Mouse (Mus musculus) T-cell, adult 2 months (primary cell): Measurements from ENCODE around the gene Dhrs13.
"Not testable (repeated sequence)": the region's sequence is repeated elsewhere in the genome, so short reads cannot be mapped to it uniquely, and the experiment has no call there.

Source experiments
- DNase-seq: peaks from one replicate; pipeline ENCODE4 v3.0.0; 2022; ENCODE audit warnings: low spot score

Gene Dhrs13

GRCm38 (mm10) chr11:78042290-78042870 lies 10.3 kb downstream of the Dhrs13 start:
- DNase-seq, result not testable (repeated sequence)

- DNase-seq, result no peak
These were observed 12.7 kb downstream of the Dhrs13 start for GRCm38 (mm10) chr11:78044758-78045251.

- DNase-seq, result not testable (repeated sequence)
These were observed 16.6 kb downstream of the Dhrs13 start for GRCm38 (mm10) chr11:78048637-78049036.

- no peak for DNase-seq
These were observed 21.0 kb downstream of the Dhrs13 start for GRCm38 (mm10) chr11:78053078-78053477.

- DNase-seq, result no peak
These were observed 24.9 kb downstream of the Dhrs13 start for GRCm38 (mm10) chr11:78056946-78057345.

- peak; percentile 34 for DNase-seq
These were observed 28.0 kb downstream of the Dhrs13 start for GRCm38 (mm10) chr11:78059833-78060757.

GRCm38 (mm10) chr11:78062563-78062962 lies 30.5 kb downstream of the Dhrs13 start:
- DNase-seq, result no peak

GRCm38 (mm10) chr11:78065906-78066305 lies 33.8 kb downstream of the Dhrs13 start:
- DNase-seq, result no peak

- DNase-seq, result no peak
These were observed 34.6 kb downstream of the Dhrs13 start for GRCm38 (mm10) chr11:78066641-78067040.

- DNase-seq, result no peak
These were observed 35.5 kb downstream of the Dhrs13 start for GRCm38 (mm10) chr11:78067566-78067965.

GRCm38 (mm10) chr11:78069130-78069529 lies 37.0 kb downstream of the Dhrs13 start:
- DNase-seq, result no peak

GRCm38 (mm10) chr11:78069646-78070045 lies 37.6 kb downstream of the Dhrs13 start:
- no peak for DNase-seq

- DNase-seq, result no peak
These were observed 39.9 kb downstream of the Dhrs13 start for GRCm38 (mm10) chr11:78071938-78072337.

GRCm38 (mm10) chr11:78072425-78073130 lies 40.5 kb downstream of the Dhrs13 start:
- DNase-seq, result no peak

GRCm38 (mm10) chr11:78073577-78074276 lies 41.6 kb downstream of the Dhrs13 start:
- no peak for DNase-seq

GRCm38 (mm10) chr11:78074277-78074652 lies 42.2 kb downstream of the Dhrs13 start:
- DNase-seq, result no peak

- DNase-seq, result no peak
These were observed 42.6 kb downstream of the Dhrs13 start for GRCm38 (mm10) chr11:78074666-78075065.

GRCm38 (mm10) chr11:78079961-78080921 lies 48.2 kb downstream of the Dhrs13 start, which contains the start of gene Eral1:
Gene Eral1 (minus strand): TSS chr11:78080383.
- peak; percentile 76 for DNase-seq

GRCm38 (mm10) chr11:78083595-78083994 lies 51.5 kb downstream of the Dhrs13 start:
- no peak for DNase-seq

GRCm38 (mm10) chr11:78086925-78087479 lies 54.9 kb downstream of the Dhrs13 start:
- DNase-seq, result no peak
